Mouse (Mus musculus): ENCODE measurements around the gene Med19. TPM values are rescaled to one million over a fixed set of nuclear protein-coding genes. Genes with fewer than 3 reads are reported as not detected.

Gene Med19
- total RNA-seq (2015; ENCODE audit: low replicate concordance) (14.0 and 24.7 TPM in 2 replicates), total RNA-seq (2017; ENCODE audit: low replicate concordance) (12.0 and 18.8 TPM in 2 replicates)

GRCm38 (mm10) chr2:84677968-84678880 is at the start of gene Med19, which contains the start of gene Gm28635:
Med19 (plus strand) TSS chr2:84678402.
Gm28635 (minus strand) TSS chr2:84678041.
- ATAC-seq (replicated peaks; ENCODE audit: low FRiP score, poor library complexity, severe bottlenecking): peak; percentile 92

GRCm38 (mm10) chr2:84632001-84632400 is 46.2 kb upstream of the Med19 start:
- ATAC-seq (replicated peaks; ENCODE audit: low FRiP score, poor library complexity, severe bottlenecking): no peak

GRCm38 (mm10) chr2:84632999-84633398 is 45.2 kb upstream of the Med19 start:
- ATAC-seq (replicated peaks; ENCODE audit: low FRiP score, poor library complexity, severe bottlenecking): no peak

- ATAC-seq (replicated peaks; ENCODE audit: low FRiP score, poor library complexity, severe bottlenecking): no peak
Observed at GRCm38 (mm10) chr2:84634006-84634405, 44.2 kb upstream of the Med19 start.

- no peak for ATAC-seq (replicated peaks; ENCODE audit: low FRiP score, poor library complexity, severe bottlenecking)
Observed at GRCm38 (mm10) chr2:84634934-84635482, 43.2 kb upstream of the Med19 start.

GRCm38 (mm10) chr2:84635611-84636010 is 42.6 kb upstream of the Med19 start:
- ATAC-seq (replicated peaks; ENCODE audit: low FRiP score, poor library complexity, severe bottlenecking): no peak

- no peak for ATAC-seq (replicated peaks; ENCODE audit: low FRiP score, poor library complexity, severe bottlenecking)
Observed at GRCm38 (mm10) chr2:84636231-84636741, 41.9 kb upstream of the Med19 start.

- no peak for ATAC-seq (replicated peaks; ENCODE audit: low FRiP score, poor library complexity, severe bottlenecking)
Observed at GRCm38 (mm10) chr2:84637452-84638165, 40.6 kb upstream of the Med19 start.

- ATAC-seq (replicated peaks; ENCODE audit: low FRiP score, poor library complexity, severe bottlenecking): no peak
Observed at GRCm38 (mm10) chr2:84638428-84639220, 39.6 kb upstream of the Med19 start.

GRCm38 (mm10) chr2:84640833-84641232 is 37.4 kb upstream of the Med19 start:
- ATAC-seq (replicated peaks; ENCODE audit: low FRiP score, poor library complexity, severe bottlenecking): no peak

- ATAC-seq (replicated peaks; ENCODE audit: low FRiP score, poor library complexity, severe bottlenecking): no peak
Observed at GRCm38 (mm10) chr2:84646138-84646537, 32.1 kb upstream of the Med19 start.

GRCm38 (mm10) chr2:84647051-84647568 is 31.1 kb upstream of the Med19 start:
- no peak for ATAC-seq (replicated peaks; ENCODE audit: low FRiP score, poor library complexity, severe bottlenecking)

- no peak for ATAC-seq (replicated peaks; ENCODE audit: low FRiP score, poor library complexity, severe bottlenecking)
Observed at GRCm38 (mm10) chr2:84648369-84648768, 29.8 kb upstream of the Med19 start.

GRCm38 (mm10) chr2:84649674-84650073 is 28.5 kb upstream of the Med19 start:
- ATAC-seq (replicated peaks; ENCODE audit: low FRiP score, poor library complexity, severe bottlenecking): peak; percentile 63

- peak; percentile 86 for ATAC-seq (replicated peaks; ENCODE audit: low FRiP score, poor library complexity, severe bottlenecking)
Observed at GRCm38 (mm10) chr2:84650464-84651195, 27.6 kb upstream of the Med19 start, which contains the start of gene Ctnnd1. Ctnnd1 (minus strand) TSS chr2:84650765.

GRCm38 (mm10) chr2:84653354-84653753 is 24.8 kb upstream of the Med19 start:
- ATAC-seq (replicated peaks; ENCODE audit: low FRiP score, poor library complexity, severe bottlenecking): no peak

- ATAC-seq (replicated peaks; ENCODE audit: low FRiP score, poor library complexity, severe bottlenecking): no peak
Observed at GRCm38 (mm10) chr2:84655864-84656263, 22.3 kb upstream of the Med19 start.

- ATAC-seq (replicated peaks; ENCODE audit: low FRiP score, poor library complexity, severe bottlenecking): no peak
Observed at GRCm38 (mm10) chr2:84658806-84659205, 19.4 kb upstream of the Med19 start, which contains the start of gene Btbd18. Btbd18 (plus strand) TSS chr2:84659079.

All from erythroblast, adult 5-6 weeks (primary cell).